Mouse (Mus musculus): Measurements from ENCODE around the gene Rpl6.
"Not testable (repeated sequence)": the region's sequence is repeated elsewhere in the genome, so short reads cannot be mapped to it uniquely, and the experiment has no call there.

Gene Rpl6

GRCm38 (mm10) chr5:121196764-121197163, 7.5 kb upstream of the Rpl6 start:
- no peak for DNase-seq (ENCODE audit: low read depth, low spot score)

GRCm38 (mm10) chr5:121197337-121197736, 6.9 kb upstream of the Rpl6 start:
- DNase-seq (ENCODE audit: low read depth, low spot score), result no peak

GRCm38 (mm10) chr5:121198376-121198775, 5.9 kb upstream of the Rpl6 start:
- no peak for DNase-seq (ENCODE audit: low read depth, low spot score)

- DNase-seq (ENCODE audit: low read depth, low spot score), result no peak
These were observed 2.5 kb upstream of the Rpl6 start for GRCm38 (mm10) chr5:121201739-121202138.

GRCm38 (mm10) chr5:121202467-121202866, 1.8 kb upstream of the Rpl6 start:
- DNase-seq (ENCODE audit: low read depth, low spot score), result no peak

- DNase-seq (ENCODE audit: low read depth, low spot score), result not testable (repeated sequence)
These were observed 1.4 kb downstream of the Rpl6 start for GRCm38 (mm10) chr5:121205537-121206130.

GRCm38 (mm10) chr5:121206540-121206939, 2.3 kb downstream of the Rpl6 start:
- DNase-seq (ENCODE audit: low read depth, low spot score), result no peak

- no peak for DNase-seq (ENCODE audit: low read depth, low spot score)
These were observed 2.7 kb downstream of the Rpl6 start for GRCm38 (mm10) chr5:121206984-121207383.

- no peak for DNase-seq (ENCODE audit: low read depth, low spot score)
These were observed 5.7 kb downstream of the Rpl6 start for GRCm38 (mm10) chr5:121209755-121210600.

- DNase-seq (ENCODE audit: low read depth, low spot score), result no peak
These were observed 6.3 kb downstream of the Rpl6 start for GRCm38 (mm10) chr5:121210601-121210924.

- DNase-seq (ENCODE audit: low read depth, low spot score), result no peak
These were observed 7.8 kb downstream of the Rpl6 start for GRCm38 (mm10) chr5:121212108-121212507.

- no peak for DNase-seq (ENCODE audit: low read depth, low spot score)
These were observed 10.4 kb downstream of the Rpl6 start for GRCm38 (mm10) chr5:121214707-121215106.

GRCm38 (mm10) chr5:121215380-121216125, 11.3 kb downstream of the Rpl6 start:
- peak; percentile 47 for DNase-seq (ENCODE audit: low read depth, low spot score)

GRCm38 (mm10) chr5:121216126-121216446, 11.8 kb downstream of the Rpl6 start:
- DNase-seq (ENCODE audit: low read depth, low spot score), result no peak

- DNase-seq (ENCODE audit: low read depth, low spot score), result not testable (repeated sequence)
These were observed 12.5 kb downstream of the Rpl6 start for GRCm38 (mm10) chr5:121216584-121217312.

- DNase-seq (ENCODE audit: low read depth, low spot score), result no peak
These were observed 13.0 kb downstream of the Rpl6 start for GRCm38 (mm10) chr5:121217313-121217634.

GRCm38 (mm10) chr5:121219190-121219589, 14.9 kb downstream of the Rpl6 start:
- no peak for DNase-seq (ENCODE audit: low read depth, low spot score)

GRCm38 (mm10) chr5:121219980-121220731, 15.9 kb downstream of the Rpl6 start, which contains the start of gene Hectd4:
Gene Hectd4, plus strand, starts transcription at chr5:121220219.
- peak; percentile 80 for DNase-seq (ENCODE audit: low read depth, low spot score)

GRCm38 (mm10) chr5:121220732-121221301, 16.5 kb downstream of the Rpl6 start:
- no peak for DNase-seq (ENCODE audit: low read depth, low spot score)

- DNase-seq (ENCODE audit: low read depth, low spot score), result no peak
These were observed 17.1 kb downstream of the Rpl6 start for GRCm38 (mm10) chr5:121221328-121221850.

- not testable (repeated sequence) for DNase-seq (ENCODE audit: low read depth, low spot score)
These were observed 19.7 kb downstream of the Rpl6 start for GRCm38 (mm10) chr5:121224020-121224419.

All from telencephalon, adult 2 months (tissue).